Mouse (Mus musculus) gonadal fat pad, adult 2 months (tissue): ENCODE data around the gene Nmi. TPM values are rescaled to one million over a fixed set of nuclear protein-coding genes. Genes with fewer than 3 reads are reported as not detected.
"Not testable (repeated sequence)": the region's sequence is repeated elsewhere in the genome, so short reads cannot be mapped to it uniquely, and the experiment has no call there.

Experiments used
- DNase-seq: peaks from one replicate; pipeline ENCODE4 v3.0.0-alpha.2; 2012; ENCODE audit warnings: low read depth
- polyA plus RNA-seq: library from polyadenylated mRNA; depleted of rRNA; stranded (reverse); fragments of >200 nt; gene quantifications from 2 replicates; pipeline ENCODE4 v1.2.3, GENCODE M21; 2012; rRNA removed

Gene Nmi
- polyA plus RNA-seq: 6.1 and 9.4 TPM in 2 replicates

- no peak for DNase-seq
Measured at GRCm38 (mm10) chr2:51973410-51973968, at the start of gene Nmi. Gene Nmi, minus strand, starts transcription at chr2:51973494.

DNA sequence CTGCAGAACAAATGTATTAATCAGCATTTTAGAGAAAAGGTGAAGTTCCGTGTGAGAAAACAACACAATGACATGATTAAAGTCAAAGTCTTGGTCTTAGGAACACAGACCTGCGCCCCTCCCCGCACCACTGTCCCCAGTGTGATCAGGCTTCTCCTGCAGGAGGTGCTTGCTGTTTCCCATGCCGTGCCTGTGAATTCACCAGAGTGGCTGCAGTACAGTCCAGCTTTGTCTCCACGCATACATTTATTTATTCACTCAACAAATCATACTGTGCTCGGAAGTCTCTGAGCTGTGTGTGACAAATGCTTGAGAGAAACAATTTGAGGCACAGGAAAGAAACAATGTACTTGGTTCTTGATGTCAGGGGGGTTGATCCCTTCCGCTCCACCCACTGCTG is 43.1 kb upstream of the Nmi start:
- DNase-seq: no peak

DNA sequence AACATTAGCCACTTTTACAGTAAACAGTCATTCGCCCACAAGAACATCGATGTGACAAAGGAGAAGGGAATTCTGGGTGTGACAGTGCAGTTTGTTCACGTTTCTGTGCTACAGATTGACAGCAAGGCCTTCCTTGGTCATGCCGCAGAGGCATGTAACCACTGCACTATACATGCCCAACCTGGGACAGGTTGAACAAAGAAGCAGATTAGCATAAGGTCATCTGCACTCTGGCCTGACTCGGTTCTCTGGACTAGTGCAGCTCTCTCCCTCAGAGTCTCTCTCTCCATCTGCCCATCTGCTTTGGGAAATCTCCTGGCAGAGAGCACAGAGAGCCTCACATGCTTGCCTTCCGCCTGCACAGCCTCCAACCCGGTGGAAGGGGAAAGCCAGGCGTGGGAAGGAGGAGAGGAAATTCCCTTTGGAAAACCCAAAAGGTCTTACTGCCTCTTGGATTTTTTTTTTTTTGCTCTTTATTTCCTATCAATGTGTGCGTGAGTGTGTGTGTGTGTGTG is 40.1 kb upstream of the Nmi start:
- no peak for DNase-seq

DNA sequence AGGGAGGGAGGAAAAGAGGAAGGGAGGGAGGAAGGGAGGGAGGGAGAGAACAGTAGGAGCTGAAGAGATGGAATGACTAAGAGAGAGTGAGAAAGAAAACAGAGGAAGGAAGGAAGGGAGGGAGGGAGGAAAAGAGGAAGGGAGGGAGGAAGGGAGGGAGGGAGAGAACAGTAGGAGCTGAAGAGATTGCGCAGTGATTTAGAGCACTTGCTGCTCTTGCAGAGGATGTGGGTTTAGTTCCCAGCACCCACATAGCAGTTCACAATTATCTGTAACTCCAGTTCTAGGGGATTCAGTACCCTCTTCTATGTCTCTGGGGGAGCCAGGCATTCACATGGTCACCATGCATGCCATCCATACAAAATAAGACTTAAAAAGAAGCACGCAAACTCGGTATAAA is 38.5 kb upstream of the Nmi start:
- not testable (repeated sequence) for DNase-seq

GRCm38 (mm10) chr2:52006380-52006779 is 33.1 kb upstream of the Nmi start:
- DNase-seq: no peak

DNA sequence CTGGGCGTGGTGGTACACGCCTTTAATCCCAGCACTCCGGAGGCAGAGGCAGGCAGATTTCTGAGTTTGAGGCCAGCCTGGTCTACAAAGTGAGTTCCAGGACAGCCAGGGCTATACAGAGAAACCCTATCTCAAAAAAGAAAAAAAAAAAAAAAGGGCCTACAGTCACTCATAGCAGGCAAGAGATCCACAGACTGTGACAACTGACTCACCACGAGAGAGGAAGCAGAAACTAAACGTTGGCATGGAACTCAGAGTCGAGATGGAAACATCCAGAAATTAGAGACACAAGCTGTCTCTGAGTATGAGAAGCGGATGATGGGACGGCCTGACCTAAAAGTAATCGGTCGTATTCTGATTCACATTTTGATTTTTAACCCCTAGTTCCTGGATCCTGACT is 29.0 kb upstream of the Nmi start:
- DNase-seq: not testable (repeated sequence)

- DNase-seq: no peak
Measured at GRCm38 (mm10) chr2:52001521-52001920, 28.2 kb upstream of the Nmi start.

GRCm38 (mm10) chr2:51999996-52000395 is 26.7 kb upstream of the Nmi start:
- DNase-seq: no peak

DNA sequence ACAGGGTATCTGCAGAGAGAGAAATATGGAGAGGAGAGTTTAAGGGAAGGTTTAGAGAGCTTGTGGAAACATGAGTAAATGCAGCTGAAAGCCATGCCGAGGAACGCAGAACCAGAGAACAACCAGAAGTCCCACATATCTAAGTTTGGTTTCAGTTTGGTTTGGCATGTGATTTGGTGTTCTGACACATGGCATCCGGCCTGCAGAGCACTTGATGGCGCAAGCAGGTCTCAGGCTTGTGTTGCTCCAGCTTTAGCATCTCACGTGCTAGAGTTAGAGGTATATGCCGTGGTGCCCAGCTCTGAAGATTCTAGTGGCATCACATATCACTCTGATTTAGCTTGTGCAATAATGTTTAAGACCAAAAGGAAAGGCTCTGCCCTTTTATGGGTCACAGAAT is 18.2 kb upstream of the Nmi start:
- DNase-seq: no peak

GRCm38 (mm10) chr2:51989559-51989958 is 16.3 kb upstream of the Nmi start:
- no peak for DNase-seq

DNA sequence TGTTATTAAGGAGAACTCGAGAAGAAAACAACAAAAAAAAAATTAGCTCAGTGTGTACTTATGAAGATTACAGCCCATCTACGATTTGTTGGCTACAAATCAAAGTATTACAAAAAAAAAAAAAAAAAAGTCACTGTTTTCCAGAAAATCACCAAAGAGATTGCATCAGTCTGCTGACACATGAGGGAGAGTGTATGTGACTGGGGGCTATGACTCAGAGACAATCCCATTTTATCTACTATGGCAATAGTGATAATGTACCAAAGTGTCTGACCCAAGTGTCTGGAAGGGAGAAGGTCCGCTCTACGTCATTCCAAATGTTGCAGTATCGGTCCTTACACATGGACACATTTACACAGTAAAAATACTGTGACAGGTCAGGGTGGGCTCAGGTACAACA is 13.4 kb upstream of the Nmi start:
- no peak for DNase-seq

DNA sequence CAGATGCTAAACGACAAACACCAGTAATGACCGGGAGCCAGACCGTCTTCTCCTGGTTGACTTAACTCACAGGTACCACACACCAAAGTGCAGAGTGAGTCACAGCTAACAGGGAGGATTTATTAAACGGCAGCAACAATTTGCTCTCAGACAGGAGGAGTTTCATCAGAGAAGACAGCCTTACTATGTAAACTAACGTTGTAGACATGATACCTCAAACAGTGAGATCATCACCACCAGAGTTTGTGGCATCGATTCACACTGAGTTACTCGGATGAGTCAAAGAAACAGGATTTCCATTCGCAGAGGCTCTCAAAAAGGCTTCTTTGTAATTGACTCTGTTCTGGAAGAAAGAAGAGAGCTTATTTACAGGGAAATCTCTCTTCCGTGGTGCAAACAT is 12.9 kb upstream of the Nmi start:
- no peak for DNase-seq

DNA sequence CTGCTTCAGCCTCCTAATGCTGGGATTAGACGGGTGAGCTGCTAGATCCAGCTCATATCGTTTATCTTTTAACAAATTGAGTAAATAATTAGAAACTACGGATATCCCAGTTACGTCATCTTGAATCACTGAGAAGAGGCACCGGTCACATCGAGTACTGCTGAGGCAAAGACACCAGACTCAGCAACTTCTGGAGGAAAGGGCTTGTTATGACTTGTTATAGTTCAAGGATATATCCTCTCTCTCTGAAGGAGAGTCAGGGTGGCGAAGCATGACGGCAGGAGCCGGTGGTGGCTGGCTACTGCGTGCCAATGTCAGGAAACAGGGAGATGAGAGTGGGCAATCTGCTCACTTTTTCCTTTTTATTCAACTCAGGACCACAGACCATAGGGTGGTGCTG is 11.9 kb upstream of the Nmi start:
- no peak for DNase-seq

GRCm38 (mm10) chr2:51982288-51982687 is 9.0 kb upstream of the Nmi start:
- no peak for DNase-seq

DNA sequence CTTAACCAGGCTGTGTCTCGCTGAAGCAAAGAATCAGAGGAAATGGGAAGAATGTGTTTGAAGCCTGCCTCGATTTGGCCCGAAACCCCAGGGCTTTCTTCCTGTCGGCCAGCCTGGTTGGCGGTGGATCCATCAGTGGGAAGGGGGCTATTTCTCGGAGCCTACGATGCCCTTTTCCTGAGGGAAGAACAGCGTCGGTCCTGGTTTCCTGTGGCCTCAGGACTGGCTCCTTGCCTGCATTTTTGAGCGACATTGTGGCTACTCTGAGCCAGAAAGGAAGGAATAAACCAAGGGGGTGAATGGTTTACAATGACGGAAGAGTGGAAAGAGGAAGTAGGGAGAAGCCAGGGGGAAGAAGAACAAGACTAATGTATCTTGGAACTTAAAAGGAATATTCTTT is 8.3 kb upstream of the Nmi start:
- DNase-seq: no peak

DNA sequence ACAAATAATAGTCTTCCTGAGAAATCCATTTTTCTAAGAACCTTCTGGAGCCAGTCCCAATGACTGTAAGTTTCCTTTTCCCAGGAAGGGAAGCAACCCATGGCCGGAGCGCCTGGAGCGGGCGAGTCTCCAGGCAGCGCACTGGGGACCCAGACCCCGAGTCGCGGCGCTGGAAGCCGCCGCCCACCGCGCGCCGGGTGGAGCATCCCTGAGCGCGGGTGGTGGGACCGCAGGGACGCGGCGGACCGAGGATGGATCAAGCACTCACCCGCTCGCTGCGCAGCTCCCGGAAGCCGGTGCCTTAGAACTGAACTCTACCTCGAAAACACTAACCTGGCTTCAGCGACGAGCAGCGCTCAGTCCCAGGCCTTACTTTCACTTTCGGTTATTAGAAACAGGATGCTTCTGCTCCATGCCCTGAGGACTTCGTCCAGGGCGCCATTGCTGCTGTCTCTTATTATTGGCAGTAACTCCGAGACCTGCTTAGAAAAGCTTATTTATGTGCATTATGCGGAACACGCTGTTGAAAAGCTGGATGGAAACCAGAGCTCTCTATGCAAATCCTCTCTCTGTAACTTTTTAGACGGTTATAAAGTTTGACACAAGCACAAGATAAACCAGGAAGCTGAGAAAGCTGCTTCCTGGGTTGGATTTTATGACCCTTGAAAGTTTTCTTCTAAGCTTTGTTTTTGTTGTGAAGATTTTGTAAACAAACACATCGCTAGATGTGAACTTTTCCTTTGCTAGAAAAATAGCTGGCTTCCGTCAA is 469 bp downstream of the Nmi start:
- no peak for DNase-seq

GRCm38 (mm10) chr2:51972142-51972541 is 1.2 kb downstream of the Nmi start:
- DNase-seq: no peak

DNA sequence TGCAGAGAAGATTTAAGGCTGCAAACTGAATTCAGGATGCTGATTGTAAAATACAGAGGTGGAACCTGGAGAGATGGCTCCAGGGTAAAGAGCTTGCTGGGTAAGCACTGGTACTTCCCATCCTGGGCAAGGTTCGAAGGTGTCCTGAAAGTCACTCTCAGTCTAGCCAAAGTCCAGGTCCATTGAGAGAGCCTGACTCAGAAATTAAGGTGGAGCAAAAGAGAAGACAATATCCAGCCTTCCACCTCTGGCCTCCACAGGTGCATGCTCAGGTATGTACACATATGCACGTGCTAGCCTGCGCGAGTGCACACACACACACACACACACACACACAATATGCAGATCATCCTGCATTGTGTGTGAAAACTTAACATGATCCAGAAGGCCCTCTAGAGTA is 2.4 kb downstream of the Nmi start:
- no peak for DNase-seq

DNA sequence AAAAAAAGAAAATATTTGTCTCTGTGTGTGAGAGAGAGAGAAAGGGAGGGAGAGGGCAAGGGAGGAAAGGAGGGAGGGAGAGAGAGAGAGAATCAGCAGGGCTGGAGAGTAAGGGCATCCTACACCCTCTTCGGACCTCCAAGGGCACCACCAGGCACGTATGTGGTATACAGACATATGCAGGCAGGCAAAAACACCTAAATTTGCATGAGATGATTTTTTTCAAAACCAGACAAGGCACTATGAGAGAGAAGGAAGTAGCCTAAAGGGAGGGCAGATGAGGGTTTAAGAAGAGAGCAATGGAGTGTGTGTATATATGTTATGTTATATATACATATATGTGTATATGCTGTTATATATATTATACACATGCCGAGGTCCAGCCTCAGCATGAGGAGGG is 6.0 kb downstream of the Nmi start:
- DNase-seq: no peak

DNA sequence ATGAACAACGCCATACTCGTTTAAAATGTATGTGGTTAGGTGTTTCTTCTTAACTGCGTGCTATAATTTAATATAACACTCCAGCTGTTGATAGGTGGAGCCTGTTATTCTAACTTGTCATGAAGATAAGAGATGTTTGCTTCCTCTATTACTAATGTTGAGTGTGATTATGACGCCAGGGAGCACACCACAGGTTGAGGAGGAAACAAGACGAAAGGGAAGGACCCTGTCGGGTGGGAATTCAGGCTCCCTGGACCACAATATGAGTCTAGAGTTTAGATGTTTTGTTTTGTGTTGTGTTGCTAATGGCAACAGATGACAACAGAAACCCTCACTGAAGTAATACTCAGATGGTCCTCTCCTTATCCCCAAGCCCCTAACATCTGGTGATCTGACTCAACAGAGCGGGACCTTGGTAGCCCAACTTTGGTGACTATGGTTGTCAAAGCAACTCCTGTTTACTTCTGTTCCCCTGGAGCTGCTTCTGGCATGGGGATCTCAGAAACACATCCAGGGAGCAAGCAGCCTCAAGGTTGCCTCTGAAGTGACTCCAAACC is 19.6 kb downstream of the Nmi start:
- no peak for DNase-seq

DNA sequence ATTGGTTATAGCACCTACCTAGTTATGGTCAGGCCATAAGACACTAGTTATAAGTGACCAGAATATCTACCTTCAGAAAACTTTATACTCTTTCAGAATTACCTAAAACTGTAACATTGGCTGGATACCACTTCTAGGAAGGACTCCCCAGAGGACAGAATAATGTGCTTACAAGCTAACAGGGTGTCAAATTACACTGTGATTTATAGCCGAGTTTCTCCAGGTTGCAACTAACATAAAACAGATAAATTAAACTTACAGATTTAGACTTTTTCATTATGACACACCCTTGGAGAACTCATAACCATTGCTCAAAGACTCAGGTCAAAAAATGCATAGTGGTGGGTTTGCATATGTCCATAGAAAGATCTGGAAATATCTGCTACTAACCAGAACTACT is 22.4 kb downstream of the Nmi start:
- no peak for DNase-seq

- DNase-seq: no peak
Measured at GRCm38 (mm10) chr2:51948105-51948830, 25.0 kb downstream of the Nmi start.

- DNase-seq: no peak
Measured at GRCm38 (mm10) chr2:51945812-51946211, 27.5 kb downstream of the Nmi start.
